Mouse (Mus musculus): ENCODE results near the gene Fnbp1. TPM values are rescaled to one million over a fixed set of nuclear protein-coding genes. Genes with fewer than 3 reads are reported as not detected.

The Fnbp1 gene
- polyA plus RNA-seq, 1 experiment = 148 TPM

DNA sequence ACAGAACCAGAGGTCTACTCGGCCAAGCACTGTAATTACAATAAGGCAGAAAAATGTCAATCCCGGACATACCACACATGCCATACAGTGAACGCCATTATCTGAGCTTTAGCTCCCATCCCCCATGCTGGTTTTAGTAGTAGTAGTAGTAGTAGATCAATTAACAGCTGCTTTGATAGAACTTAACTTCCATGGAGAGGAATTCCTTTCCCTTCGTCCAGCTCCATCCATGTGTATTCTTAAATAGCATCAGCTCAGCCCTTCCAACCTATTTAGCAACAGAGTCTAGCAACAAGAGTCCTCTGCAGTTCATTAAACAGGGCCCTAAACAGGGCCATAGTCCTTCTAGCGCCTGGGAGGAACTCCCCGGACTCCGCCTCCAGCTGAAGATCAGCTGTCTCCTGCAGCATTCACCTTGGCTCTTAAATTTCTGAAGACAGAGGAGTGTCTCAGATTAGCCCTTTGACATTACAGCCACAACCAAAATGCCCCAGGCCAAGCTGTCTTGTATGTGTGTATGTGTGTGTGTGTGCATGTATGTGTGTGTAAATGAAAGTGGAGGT is 20.6 kb downstream of the Fnbp1 start:
- Histone ChIP-seq H3K27ac (ENCODE audit: control insufficient read depth, insufficient read depth, low read length) (no peak overlapping the region), H3K4me3 (ENCODE audit: control insufficient read depth, insufficient read depth, low read length) (no peak overlapping the region), H3K4me1 (replicated peaks; ENCODE audit: control insufficient read depth, insufficient read depth, low read length) (peaks cover 44% of the 10 kb centered on the region), H3K36me3 (ENCODE audit: control insufficient read depth, insufficient read depth, low read length) (0 out of 2 replicates have a peak, but pooled peaks cover 3% of the 10 kb centered on the region), H3K27me3 (ENCODE audit: control insufficient read depth, insufficient read depth, low read length) (no peaks in the 10 kb centered on the region)
- no peak for TF ChIP-seq CTCF (IDR thresholded peaks at IDR 0.05; ENCODE audit: borderline replicate concordance, control insufficient read depth, extremely low read depth, insufficient read depth, low read length, poor library complexity)
- DNase-seq = no peak
- 95% methylated on average over 7 of the region's 7 CpGs for WGBS

GRCm38 (mm10) chr2:31119795-31120194 is 22.0 kb downstream of the Fnbp1 start:
- no peaks in the 10 kb centered on the region for H3K27me3 ChIP-seq (ENCODE audit: control insufficient read depth, insufficient read depth, low read length)
- peaks cover 48% of the 10 kb centered on the region for H3K4me1 ChIP-seq (replicated peaks; ENCODE audit: control insufficient read depth, insufficient read depth, low read length)
- TF ChIP-seq CTCF (IDR thresholded peaks at IDR 0.05; ENCODE audit: borderline replicate concordance, control insufficient read depth, extremely low read depth, insufficient read depth, low read length, poor library complexity) (no peak), POLR2A (IDR thresholded peaks at IDR 0.05; ENCODE audit: control insufficient read depth, extremely low read depth, insufficient read depth, low read length, poor library complexity) (no peak)
- no peak overlapping the region for H3K4me3 ChIP-seq (ENCODE audit: control insufficient read depth, insufficient read depth, low read length)
- H3K27ac ChIP-seq (ENCODE audit: control insufficient read depth, insufficient read depth, low read length) = peak overlapping the region; percentile 20; the same call in 1 of the 2 replicates
- WGBS = 88% methylated on average over 13 of the region's 13 CpGs
- no peak for DNase-seq
- H3K36me3 ChIP-seq (ENCODE audit: control insufficient read depth, insufficient read depth, low read length) = 0 out of 2 replicates have a peak, but pooled peaks cover 3% of the 10 kb centered on the region

DNA sequence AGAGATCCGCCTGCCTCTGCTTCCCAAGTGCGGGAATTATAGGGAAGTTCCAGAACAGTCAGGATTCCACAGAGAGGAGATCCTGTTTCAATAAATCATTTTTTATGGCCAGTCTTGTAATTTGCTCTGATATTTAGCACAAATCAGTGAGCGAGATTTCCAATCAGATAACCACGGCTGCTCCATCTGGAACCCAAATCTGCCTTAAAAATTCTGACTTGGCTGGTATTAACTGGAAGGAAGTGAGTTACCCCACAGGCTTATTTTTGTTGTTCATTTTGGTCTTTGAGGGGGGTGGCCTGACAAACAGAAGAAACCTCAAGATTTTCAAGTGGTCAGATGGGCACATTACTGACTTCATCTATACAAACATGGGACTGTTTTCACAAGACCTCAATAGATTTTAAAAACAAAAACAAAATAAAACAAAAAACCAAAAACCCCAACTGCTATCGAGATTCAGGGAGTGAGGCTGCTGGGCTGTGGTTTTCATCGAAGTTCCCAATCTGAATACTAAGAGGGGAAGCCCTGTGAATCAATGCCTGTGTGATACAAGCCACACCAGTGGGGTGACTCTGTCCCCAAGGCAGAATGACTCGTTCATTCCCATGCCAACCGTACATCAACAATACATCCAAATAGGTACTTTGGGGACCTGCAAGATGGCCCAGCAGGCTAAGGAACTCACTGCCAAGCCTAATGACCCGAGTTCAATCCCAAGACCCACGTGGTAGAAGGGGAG is 23.0 kb downstream of the Fnbp1 start:
- TF ChIP-seq POLR2A (IDR thresholded peaks at IDR 0.05; ENCODE audit: control insufficient read depth, extremely low read depth, insufficient read depth, low read length, poor library complexity) = no peak
- 54% methylated on average over 10 of the region's 10 CpGs for WGBS
- Histone ChIP-seq H3K27ac (ENCODE audit: control insufficient read depth, insufficient read depth, low read length) (peak overlapping the region; percentile 96), H3K27me3 (ENCODE audit: control insufficient read depth, insufficient read depth, low read length) (no peaks in the 10 kb centered on the region), H3K4me1 (replicated peaks; ENCODE audit: control insufficient read depth, insufficient read depth, low read length) (peaks cover 47% of the 10 kb centered on the region), H3K36me3 (ENCODE audit: control insufficient read depth, insufficient read depth, low read length) (0 out of 2 replicates have a peak, but pooled peaks cover 3% of the 10 kb centered on the region), H3K4me3 (ENCODE audit: control insufficient read depth, insufficient read depth, low read length) (no peak overlapping the region)
- DNase-seq = no peak

- H3K4me1 ChIP-seq (replicated peaks; ENCODE audit: control insufficient read depth, insufficient read depth, low read length) = peaks cover 47% of the 10 kb centered on the region
- no peak for DNase-seq
- peak overlapping the region; percentile 96 for H3K27ac ChIP-seq (ENCODE audit: control insufficient read depth, insufficient read depth, low read length)
- no peaks in the 10 kb centered on the region for H3K36me3 ChIP-seq (ENCODE audit: control insufficient read depth, insufficient read depth, low read length)
- WGBS = 59% methylated on average over 3 of the region's 3 CpGs
- no peaks in the 10 kb centered on the region for H3K27me3 ChIP-seq (ENCODE audit: control insufficient read depth, insufficient read depth, low read length)
- no peak for TF ChIP-seq CTCF (IDR thresholded peaks at IDR 0.05; ENCODE audit: borderline replicate concordance, control insufficient read depth, extremely low read depth, insufficient read depth, low read length, poor library complexity)
- TF ChIP-seq POLR2A (IDR thresholded peaks at IDR 0.05; ENCODE audit: control insufficient read depth, extremely low read depth, insufficient read depth, low read length, poor library complexity) = no peak
- H3K4me3 ChIP-seq (ENCODE audit: control insufficient read depth, insufficient read depth, low read length) = no peak overlapping the region
These were observed 23.6 kb downstream of the Fnbp1 start for GRCm38 (mm10) chr2:31118211-31118610.

DNA sequence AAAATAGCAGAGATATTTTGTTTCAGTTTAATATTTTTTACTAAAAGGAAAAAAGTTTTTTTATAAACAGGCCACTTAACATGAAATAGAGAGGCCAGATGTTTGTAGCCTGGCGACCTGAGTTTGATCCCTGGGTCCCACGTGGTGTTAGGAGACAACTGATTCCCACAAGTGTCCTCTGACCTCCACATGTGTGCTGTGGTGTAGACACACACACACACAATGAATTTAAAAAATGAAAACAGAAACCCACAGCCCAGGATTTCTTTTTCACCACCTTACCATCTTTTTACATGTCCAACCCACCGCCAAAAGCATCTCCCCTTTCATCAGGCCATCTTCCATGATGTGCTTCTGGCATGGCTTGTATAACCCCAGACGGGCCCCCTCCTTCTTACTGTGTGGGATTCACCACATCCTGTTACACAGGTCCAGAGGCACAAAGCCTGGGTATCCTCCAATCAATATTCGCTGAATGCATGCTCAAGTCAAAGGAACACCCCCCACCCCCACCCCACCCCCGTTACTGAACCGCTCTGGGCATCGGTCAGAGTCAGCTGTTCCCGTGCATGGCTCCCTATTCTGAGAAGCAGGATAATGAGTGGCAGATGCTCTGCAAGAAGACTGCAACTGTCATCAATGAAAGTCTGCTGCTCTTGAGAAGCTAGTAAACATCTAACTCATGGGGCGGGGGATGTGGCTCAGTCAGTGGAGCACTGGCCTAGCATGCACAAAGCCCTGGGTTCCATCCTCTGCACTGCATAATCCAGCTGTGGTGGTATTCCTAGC is 25.7 kb downstream of the Fnbp1 start:
- Histone ChIP-seq H3K4me3 (ENCODE audit: control insufficient read depth, insufficient read depth, low read length) (peak overlapping the region; percentile 7; the same call in 1 of the 2 replicates), H3K36me3 (ENCODE audit: control insufficient read depth, insufficient read depth, low read length) (no peaks in the 10 kb centered on the region), H3K4me1 (replicated peaks; ENCODE audit: control insufficient read depth, insufficient read depth, low read length) (peaks cover 47% of the 10 kb centered on the region), H3K27me3 (ENCODE audit: control insufficient read depth, insufficient read depth, low read length) (no peaks in the 10 kb centered on the region), H3K27ac (ENCODE audit: control insufficient read depth, insufficient read depth, low read length) (peak overlapping the region; percentile 96)
- 4% methylated on average over 10 of the region's 10 CpGs for WGBS
- DNase-seq = peak; percentile 79
- TF ChIP-seq POLR2A (IDR thresholded peaks at IDR 0.05; ENCODE audit: control insufficient read depth, extremely low read depth, insufficient read depth, low read length, poor library complexity) = no peak
- no peak for TF ChIP-seq CTCF (IDR thresholded peaks at IDR 0.05; ENCODE audit: borderline replicate concordance, control insufficient read depth, extremely low read depth, insufficient read depth, low read length, poor library complexity)

DNA sequence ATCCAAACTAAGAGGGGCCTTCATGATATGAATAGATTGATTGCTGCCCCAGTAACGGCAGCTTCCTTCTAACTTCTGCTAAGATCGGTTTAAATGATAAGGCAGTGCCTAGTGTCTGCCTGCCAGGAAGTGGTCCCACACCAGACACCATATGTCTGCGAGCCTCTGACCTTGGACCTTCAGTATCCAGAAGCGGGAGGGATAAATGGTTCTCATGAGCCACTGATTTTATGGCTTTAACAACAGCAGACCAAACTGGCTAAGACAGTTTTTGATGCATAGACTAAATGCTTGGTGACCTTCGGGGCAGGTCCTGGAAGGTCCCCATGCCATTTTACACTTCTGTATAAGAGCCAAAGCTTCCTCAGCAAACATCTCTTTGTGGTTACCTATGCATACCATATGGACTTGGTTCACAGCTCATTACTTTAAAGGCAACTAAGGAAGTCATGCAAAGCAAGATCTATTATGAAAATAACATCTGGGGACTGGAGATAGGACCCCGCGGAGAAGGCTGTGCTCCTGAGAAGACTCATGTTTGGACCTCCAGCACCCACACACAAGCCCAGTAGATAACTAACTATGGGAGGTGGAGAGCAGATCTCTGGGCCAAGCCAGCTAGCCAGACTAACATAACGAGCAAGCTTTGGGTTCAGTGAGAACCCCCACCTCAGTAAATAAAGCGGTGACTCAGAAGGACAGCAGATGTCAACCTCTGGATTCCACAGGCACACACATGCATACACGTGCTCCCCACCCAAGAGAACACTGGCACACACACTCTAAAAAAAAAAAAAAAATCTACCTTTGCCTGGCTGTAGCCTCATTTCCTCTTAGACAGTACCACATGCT is 26.5 kb downstream of the Fnbp1 start:
- Histone ChIP-seq H3K4me1 (replicated peaks; ENCODE audit: control insufficient read depth, insufficient read depth, low read length) (peaks cover 52% of the 10 kb centered on the region), H3K4me3 (ENCODE audit: control insufficient read depth, insufficient read depth, low read length) (peak overlapping the region; percentile 12; the same call in 1 of the 2 replicates), H3K27ac (ENCODE audit: control insufficient read depth, insufficient read depth, low read length) (peak overlapping the region; percentile 96), H3K27me3 (ENCODE audit: control insufficient read depth, insufficient read depth, low read length) (no peaks in the 10 kb centered on the region), H3K36me3 (ENCODE audit: control insufficient read depth, insufficient read depth, low read length) (no peaks in the 10 kb centered on the region)
- DNase-seq = no peak
- TF ChIP-seq POLR2A (IDR thresholded peaks at IDR 0.05; ENCODE audit: control insufficient read depth, extremely low read depth, insufficient read depth, low read length, poor library complexity) = no peak
- no peak for TF ChIP-seq CTCF (IDR thresholded peaks at IDR 0.05; ENCODE audit: borderline replicate concordance, control insufficient read depth, extremely low read depth, insufficient read depth, low read length, poor library complexity)
- WGBS = 6% methylated on average over 10 of the region's 10 CpGs
